ENCODE assay signal across 11 mouse cellular contexts in the genomic region with DNA sequence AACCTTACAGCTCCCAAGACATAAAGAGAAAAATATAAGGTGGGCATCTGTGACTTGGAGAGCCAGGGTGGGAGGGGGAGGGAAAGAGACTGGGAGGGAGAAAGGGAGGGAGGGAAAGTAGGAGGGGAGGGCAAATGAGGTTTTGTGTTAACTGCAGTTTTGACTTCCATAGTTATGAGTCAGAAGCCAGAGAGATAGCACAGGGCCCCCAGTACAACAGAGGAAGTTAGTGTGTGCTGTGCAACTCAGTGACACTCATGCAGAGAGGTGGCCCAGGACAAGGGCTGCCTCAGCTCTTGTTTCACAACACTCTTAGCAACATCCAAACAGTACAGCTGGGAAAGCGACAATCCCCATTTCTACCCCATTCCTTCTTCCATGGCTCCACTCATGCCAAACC.
DNase-seq lines count a peak whose midpoint lies in the region; ATAC-seq and TF ChIP-seq lines count a peak whose summit lies in the region.
"Had no signal": no experiment of that assay in that cellular context is flagged by ENCODE, and none has a peak within 500 bp of the region (broad histone marks: within the 10 kb centered on the region; RNA-seq: fewer than 3 reads in every experiment).

No protein-coding gene starts in this region.

- H3K36me3 ChIP-seq in lung, postnatal 0 days (ENCODE audit: insufficient read depth, low read length): no peaks in the 10 kb centered on the region
- no peaks in the 10 kb centered on the region for H3K36me3 ChIP-seq in liver, embryonic 12.5 days
- peaks cover 24% of the 10 kb centered on the region for H3K36me3 ChIP-seq in forebrain, embryonic 10.5 days (replicated peaks)

- no peak overlapping the region for H3K4me3 ChIP-seq in lung, postnatal 0 days (ENCODE audit: low read depth, low read length)
- no peak overlapping the region for H3K4me3 ChIP-seq in liver, embryonic 12.5 days
- no peak overlapping the region for H3K4me3 ChIP-seq in forebrain, embryonic 10.5 days
- H3K4me3 ChIP-seq: midbrain, embryonic 10.5 days had no signal

- no peak for TF ChIP-seq EP300 in lung, postnatal 0 days (IDR thresholded peaks at IDR 0.05)

- ATAC-seq in frontal cortex, adult (ENCODE audit: low TSS enrichment): peak; percentile 54; the same call in 1 of the 2 replicates
- ATAC-seq in lung, postnatal 0 days: peak; percentile 91
- ATAC-seq in liver, embryonic 12.5 days: 0 out of 2 replicates have a peak, but pooled peaks have one; percentile 41
- ATAC-seq: forebrain, embryonic 14.5 days had no signal

- no peaks in the 10 kb centered on the region for H3K9me3 ChIP-seq in lung, postnatal 0 days (ENCODE audit: low read length)
- no peaks in the 10 kb centered on the region for H3K9me3 ChIP-seq in liver, embryonic 12.5 days (replicated peaks)
- H3K9me3 ChIP-seq in forebrain, embryonic 10.5 days: no peaks in the 10 kb centered on the region
- H3K9me3 ChIP-seq: midbrain, embryonic 10.5 days had no signal

- H3K9ac ChIP-seq in lung, postnatal 0 days (replicated peaks; ENCODE audit: low read depth): no peak overlapping the region
- no peak overlapping the region for H3K9ac ChIP-seq in liver, embryonic 12.5 days
- H3K9ac ChIP-seq: hindbrain, embryonic 14.5 days had no signal

- no peaks in the 10 kb centered on the region for H3K27me3 ChIP-seq in lung, postnatal 0 days (replicated peaks; ENCODE audit: insufficient read depth, low read length)
- no peaks in the 10 kb centered on the region for H3K27me3 ChIP-seq in liver, embryonic 12.5 days (replicated peaks)
- no peaks in the 10 kb centered on the region for H3K27me3 ChIP-seq in forebrain, embryonic 10.5 days (ENCODE audit: poor library complexity, severe bottlenecking)

- TF ChIP-seq CTCF in lung, postnatal 0 days (IDR thresholded peaks at IDR 0.05): no peak

- H3K4me1 ChIP-seq in lung, postnatal 0 days (ENCODE audit: insufficient read depth, low read depth, low read length): peaks cover 4% of the 10 kb centered on the region; the same call in 1 of the 2 replicates
- H3K4me1 ChIP-seq in liver, embryonic 12.5 days: peaks cover 61% of the 10 kb centered on the region
- peaks cover 29% of the 10 kb centered on the region for H3K4me1 ChIP-seq in forebrain, embryonic 10.5 days

- H3K4me2 ChIP-seq in lung, postnatal 0 days (replicated peaks; ENCODE audit: low read depth, low read length): no peak overlapping the region
- H3K4me2 ChIP-seq in liver, embryonic 12.5 days: no peak overlapping the region
- H3K4me2 ChIP-seq: hindbrain, embryonic 14.5 days had no signal

- H3K27ac ChIP-seq in lung, postnatal 0 days (ENCODE audit: low read length): peak overlapping the region; percentile 59; the same call in 1 of the 2 replicates
- 0 out of 2 replicates have a peak overlapping the region, but pooled peaks have one; percentile 37 for H3K27ac ChIP-seq in liver, embryonic 12.5 days
- no peak overlapping the region for H3K27ac ChIP-seq in forebrain, embryonic 10.5 days
- H3K27ac ChIP-seq: hindbrain, embryonic 14.5 days; midbrain, embryonic 10.5 days had no signal

- whole genome bisulfite sequencing in lung, postnatal 0 days: 44% methylated on average over 1 of the region's 1 CpGs
- WGBS in liver, embryonic 12.5 days (ENCODE audit: insufficient replicate concordance): 77% methylated on average over 1 of the region's 1 CpGs
- 85% methylated on average over 1 of the region's 1 CpGs for WGBS in forebrain, embryonic 10.5 days

- DNase-seq in frontal cortex, postnatal 10 days (ENCODE audit: low spot score in 2 of 2): no peak
- peak; percentile 89 for DNase-seq in lung, postnatal 0 days (ENCODE audit: low spot score)
- DNase-seq in lung, postnatal 36 days: no peak
- DNase-seq in forebrain, embryonic 10.5 days (ENCODE audit: extremely low spot score, low spot score): no peak
- DNase-seq in cerebellum, adult 11 months: no peak
- DNase-seq in frontal cortex, postnatal 36 days (ENCODE audit: low spot score in 2 of 2): no peak

Comparison
In these comparisons a context has a peak if more than half of its experiments do, and no peak if none do; other contexts are left out.
1. ATAC-seq: peak in every context shown above with its lines; median percentile 91 in lung, postnatal 0 days; 54 in frontal cortex, adult; 41 in liver, embryonic 12.5 days.